Mouse (Mus musculus): ENCODE results near the gene Gba.
A peak's percentile ranks its signal among the peaks of the same experiment; 100 is the strongest.
"Not testable (repeated sequence)": the region's sequence is repeated elsewhere in the genome, so short reads cannot be mapped to it uniquely, and the experiment has no call there.

Gba gene

DNA sequence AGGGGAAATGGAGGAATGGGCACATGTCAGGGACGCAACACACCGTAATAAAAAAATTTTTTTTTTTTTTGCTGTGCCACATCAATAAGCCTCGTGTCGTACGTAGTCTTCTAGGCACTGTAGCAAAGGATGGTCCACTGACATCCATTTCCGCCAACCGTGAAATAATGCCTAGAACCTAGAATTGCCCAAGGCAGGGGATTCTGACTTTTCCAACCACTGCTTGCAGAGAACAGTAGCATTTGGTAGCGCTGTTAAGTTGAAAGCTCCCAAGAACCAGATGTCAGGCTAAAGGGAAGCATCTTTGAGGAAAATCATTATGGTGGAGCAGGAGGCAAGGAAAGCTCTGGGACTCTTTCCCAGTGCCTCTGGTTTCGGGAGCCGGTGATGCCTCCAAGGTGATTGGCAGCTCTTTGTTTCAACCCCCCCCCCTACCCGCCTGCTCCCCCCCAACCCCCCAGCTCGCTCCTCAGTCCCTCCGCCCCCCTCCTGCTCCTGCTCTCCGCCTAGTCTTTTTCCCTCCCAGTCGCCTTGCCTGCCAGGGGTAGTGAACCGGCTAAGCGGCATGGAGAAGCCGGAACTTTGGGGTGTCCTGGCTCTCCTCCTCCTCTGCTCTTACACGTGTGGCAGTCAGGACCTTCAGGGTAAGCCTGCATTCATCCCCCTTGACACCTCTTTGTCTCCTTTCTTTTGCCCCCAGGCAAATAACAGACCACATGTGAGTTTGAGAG, 12.1 kb downstream of the Gba start, which contains the start of gene Thbs3:
TSS of gene Thbs3 (plus strand) at position 500 of the 731 bp plus-strand sequence.
- peak; percentile 76 for DNase-seq (ENCODE audit: low read depth, low spot score)

DNA sequence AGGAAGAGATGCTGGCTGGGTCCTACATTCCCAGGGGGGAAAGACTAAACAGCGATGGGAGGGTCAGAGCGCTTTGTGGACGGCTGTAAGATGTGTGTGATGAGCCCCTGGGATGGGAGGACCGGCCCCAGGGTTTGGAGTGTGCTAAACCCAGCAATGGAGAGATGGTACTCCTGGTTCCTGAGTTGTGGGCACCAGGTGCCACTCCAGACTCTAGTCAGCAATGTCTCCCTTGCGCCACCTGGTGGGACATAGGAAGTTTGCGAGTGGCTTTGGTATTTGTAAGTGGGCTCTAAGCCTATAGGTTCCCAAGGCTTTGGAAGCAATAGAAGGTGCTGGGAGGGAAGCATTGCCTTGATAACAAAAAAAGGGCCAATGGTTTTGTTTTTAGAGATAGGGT, 13.1 kb downstream of the Gba start:
- peak; percentile 95 for DNase-seq (ENCODE audit: low read depth, low spot score)

DNA sequence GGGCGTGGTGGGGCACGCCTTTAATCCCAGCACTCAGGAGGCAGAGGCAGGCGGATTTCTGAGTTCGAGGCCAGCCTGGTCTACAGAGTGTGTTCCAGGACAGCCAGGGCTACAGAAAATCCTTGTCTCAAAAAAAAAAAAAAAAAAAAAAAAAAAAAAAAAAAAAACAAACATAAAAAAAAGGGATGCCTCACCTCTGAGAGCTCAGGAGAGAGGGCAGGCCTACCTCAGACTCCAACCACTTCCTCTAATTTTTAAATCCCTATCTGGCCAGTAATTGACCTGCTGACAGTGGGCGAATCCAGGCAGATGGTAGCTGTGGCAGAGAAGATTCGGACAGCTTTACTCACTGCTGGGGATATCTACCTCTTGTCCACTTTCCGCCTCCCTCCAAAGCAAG, 13.7 kb downstream of the Gba start:
- not testable (repeated sequence) for DNase-seq (ENCODE audit: low read depth, low spot score)

DNA sequence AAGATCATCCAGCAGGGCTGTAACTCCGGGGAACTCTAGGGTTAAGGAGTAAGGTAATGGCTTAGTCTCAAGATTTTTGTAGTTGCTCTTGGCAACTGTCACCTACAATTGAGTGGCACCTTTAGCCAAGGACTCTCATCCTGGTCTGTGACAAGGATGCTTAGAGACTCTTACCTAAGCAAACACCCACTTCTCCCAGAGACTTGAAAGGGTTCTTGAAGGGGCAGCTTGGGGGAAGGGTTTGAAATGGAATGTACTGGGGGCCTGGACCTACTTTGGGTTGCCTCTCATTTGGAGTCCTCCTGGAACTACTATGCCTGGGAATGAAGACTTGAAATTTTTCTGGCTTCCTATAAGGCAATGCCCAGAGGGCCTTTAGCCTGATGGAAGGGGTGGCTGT, 15.5 kb downstream of the Gba start:
- no peak for DNase-seq (ENCODE audit: low read depth, low spot score)

DNA sequence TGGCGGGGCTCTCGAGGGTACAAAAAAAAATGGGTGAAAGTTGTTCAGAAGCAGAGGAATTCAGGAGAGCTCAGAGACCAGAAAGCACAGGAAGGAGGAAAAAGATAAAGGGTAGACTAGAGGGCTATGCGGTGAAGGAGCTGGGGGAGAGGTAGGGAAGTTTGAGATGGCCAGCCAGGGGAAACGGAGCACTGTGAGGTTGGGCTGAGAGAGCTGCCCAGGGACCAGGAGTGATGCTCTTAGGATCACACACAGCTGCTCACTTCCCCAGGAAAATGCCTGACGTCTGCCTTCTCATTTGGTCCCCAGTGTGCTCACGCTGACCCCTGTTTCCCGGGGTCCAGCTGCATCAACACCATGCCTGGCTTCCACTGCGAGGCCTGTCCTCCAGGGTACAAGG, 16.8 kb downstream of the Gba start:
- DNase-seq (ENCODE audit: low read depth, low spot score): no peak

DNA sequence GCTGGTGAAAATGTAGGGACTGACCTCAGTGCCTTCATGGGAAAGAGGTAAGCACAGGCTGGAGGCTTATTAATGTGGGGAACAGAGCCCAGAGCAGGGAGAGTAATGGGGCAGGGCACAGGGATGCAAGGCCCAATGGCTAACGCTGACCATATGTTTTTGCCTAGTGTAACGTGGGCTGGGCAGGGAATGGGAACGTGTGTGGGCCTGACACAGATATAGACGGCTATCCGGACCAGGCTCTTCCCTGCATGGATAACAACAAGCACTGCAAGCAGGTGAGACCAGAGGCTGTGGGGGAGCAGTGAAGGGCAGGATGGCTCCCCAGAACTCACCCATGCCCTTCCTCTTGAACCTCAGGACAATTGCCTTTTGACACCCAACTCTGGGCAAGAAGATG, 18.4 kb downstream of the Gba start:
- no peak for DNase-seq (ENCODE audit: low read depth, low spot score)

DNA sequence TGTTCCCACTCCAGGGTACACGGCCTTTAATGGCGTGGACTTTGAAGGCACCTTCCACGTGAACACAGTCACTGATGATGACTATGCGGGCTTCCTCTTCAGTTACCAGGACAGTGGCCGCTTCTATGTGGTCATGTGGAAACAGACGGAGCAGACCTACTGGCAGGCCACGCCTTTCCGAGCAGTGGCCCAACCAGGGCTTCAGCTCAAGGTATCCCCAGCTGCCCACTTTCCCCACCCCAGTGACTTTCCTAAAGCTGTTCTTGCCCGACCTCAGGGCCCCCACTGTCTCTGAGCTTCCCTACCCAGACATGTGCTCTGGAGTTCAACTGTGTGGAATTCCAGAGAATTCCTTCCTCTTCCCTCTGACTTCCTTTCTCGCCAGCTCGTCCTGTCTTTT, 22.1 kb downstream of the Gba start:
- DNase-seq (ENCODE audit: low read depth, low spot score): no peak

DNA sequence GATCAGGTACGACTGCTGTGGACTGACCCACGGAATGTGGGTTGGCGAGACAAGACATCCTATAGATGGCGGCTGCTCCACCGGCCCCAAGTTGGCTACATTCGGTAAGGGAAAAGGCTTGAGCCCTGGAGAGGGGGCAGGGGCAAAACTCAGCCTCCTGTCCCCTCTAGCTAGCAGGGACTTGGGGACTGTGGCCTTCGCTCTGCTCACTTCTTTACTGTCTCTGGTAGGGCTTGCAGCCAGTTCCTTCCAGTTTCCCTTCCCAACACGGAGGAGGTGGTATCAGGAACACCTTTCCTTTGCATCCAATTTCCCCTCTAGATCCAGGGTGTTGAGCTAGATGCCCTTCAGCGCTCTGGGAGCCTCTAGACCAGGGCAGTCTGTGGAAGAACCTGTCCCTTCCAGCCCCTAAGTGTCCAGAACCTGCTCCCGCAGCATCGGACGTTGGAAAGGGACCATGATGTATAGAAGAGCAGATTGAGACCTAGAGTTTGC, 22.6 kb downstream of the Gba start:
- no peak for DNase-seq (ENCODE audit: low read depth, low spot score)

DNA sequence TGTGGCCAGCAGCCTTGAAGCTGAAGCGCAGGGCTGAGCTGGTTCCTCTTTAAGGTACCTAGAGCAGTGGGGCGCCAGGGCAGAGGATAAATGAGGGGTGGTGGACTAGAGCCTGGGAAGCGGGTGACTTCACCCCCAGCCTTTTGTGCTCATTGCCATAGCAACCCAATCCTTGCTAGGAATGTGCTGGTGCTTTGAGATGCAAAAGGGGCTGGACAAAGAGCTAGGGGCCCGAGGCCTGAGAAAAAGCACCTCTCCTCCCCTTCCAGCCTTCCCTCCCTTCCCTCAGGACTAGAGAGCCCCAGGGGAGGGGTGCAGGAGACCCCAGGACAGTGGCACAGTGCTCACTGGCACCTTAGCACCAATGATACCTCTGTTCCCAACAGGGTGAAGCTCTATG, 23.2 kb downstream of the Gba start:
- no peak for DNase-seq (ENCODE audit: low read depth, low spot score)

DNA sequence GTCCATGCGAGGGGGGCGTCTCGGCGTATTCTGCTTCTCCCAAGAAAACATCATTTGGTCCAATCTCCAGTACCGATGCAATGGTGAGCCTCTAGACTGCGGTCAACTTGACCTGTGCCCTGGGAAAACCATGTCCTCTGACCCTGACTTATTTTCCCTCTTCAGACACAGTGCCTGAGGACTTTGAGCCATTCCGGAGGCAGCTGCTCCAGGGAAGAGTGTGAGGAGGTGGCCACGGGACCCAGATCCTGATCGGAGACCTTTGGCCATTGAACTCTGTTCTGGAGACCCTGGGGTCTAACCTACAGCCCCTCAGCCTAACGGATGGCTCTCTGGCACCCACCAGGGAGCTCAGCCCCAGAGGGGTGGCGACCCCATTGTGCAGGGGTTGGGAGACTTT, 23.6 kb downstream of the Gba start:
- no peak for DNase-seq (ENCODE audit: low read depth, low spot score)

DNA sequence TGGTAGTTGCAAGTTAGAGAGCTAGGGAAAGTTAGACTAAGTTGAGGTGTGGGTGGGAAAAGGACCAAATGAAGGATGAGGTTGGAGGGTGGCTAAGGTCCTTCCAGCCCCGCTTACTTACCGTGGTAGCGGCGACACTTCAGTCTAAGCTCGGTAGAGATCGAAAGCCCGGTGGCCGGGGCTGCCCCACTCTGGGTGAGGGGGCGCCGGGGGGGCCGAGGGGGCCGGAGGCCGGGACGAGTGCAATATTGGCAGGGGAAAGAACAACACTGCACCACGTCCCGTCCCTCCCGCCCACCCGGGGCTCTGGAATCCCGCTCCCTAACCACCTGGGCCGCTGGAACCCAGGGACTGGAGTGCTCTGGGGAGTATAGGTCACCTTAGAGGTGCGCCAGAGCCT, 24.2 kb downstream of the Gba start, which contains the start of gene Mtx1:
TSS of gene Mtx1 (minus strand) at position 189 of the 400 bp plus-strand sequence.
- DNase-seq (ENCODE audit: low read depth, low spot score): no peak

DNA sequence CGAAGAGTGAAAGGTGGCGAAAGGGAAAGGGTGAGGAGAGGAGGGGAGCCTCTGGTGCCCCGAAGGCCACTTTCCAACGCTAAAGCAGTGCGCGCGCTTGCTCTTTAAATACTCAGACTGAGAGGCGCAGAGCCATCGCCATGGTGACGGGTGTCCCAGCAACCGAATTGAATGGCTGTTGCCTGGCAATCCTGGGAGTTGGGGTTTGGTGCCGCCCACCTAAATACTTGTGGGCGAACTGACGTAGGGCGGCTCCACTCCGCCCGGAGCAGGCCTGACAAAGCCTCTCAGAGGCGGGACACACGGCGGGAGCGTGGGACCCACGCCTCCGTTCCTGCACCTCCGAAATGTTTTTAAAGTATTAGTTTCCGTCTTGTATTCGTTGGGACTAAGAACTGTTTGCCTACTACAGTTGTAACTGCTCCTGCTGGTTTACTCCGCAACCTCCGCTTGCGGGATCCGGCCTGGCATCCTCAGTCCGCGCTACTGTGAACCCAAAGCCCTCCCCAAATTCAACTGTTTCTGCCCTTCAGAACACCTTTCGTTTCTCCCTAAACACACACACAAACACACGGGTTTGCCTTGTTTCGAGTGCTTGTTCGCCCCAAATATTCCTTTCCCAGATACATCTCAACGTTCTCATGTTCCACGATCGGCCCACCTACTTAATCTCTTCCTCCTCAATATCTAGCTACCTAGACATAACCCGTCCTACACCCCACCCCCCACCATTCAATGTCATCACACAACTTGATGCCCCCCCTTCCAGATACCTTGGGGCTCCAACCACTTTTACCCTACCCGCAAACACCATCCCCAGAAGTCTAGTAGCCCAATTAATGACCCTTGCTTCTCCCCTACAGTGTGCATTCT, 24.8 kb downstream of the Gba start:
- DNase-seq (ENCODE audit: low read depth, low spot score): peak; percentile 88

DNA sequence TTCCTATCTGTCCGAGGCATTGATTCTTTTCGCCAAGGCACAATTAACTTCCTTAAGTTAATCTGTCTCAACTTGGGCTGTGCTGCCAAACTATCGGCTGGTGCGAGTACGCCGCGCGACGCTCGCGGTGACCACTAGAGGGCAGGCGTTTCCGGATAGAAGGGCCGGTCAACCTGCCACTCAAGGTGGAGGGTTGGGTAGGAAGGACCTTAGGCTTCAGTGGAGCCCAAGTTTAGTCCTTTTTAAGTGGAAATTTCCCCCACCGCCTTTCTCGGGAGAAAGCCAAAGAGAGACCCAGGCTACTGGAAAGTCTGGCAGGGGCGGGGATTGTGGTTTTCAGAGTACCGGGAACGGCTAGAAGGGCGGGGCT, 25.4 kb downstream of the Gba start:
- DNase-seq (ENCODE audit: low read depth, low spot score): peak; percentile 91

DNA sequence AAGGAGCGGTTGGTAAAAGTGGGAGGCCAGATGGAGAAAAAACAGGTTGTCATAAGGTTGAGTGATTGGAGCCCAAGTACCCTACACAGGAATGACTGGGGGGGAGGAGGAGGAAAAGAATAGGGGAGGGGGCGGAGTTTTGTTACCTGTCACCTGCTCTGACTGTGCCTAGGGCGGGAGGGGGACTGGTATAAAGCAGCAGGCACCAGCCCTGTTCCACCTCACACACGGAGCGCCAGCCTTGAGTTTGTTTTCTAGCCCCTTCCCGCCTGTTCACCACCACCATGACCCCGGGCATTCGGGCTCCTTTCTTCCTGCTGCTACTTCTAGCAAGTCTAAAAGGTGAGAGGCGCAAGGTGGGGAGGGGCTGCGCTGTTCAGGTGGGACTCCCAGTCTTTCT, 26.1 kb downstream of the Gba start, which contains the start of gene Muc1:
TSS of gene Muc1 (plus strand) at position 222 of the 400 bp plus-strand sequence.
- peak; percentile 31 for DNase-seq (ENCODE audit: low read depth, low spot score)

DNA sequence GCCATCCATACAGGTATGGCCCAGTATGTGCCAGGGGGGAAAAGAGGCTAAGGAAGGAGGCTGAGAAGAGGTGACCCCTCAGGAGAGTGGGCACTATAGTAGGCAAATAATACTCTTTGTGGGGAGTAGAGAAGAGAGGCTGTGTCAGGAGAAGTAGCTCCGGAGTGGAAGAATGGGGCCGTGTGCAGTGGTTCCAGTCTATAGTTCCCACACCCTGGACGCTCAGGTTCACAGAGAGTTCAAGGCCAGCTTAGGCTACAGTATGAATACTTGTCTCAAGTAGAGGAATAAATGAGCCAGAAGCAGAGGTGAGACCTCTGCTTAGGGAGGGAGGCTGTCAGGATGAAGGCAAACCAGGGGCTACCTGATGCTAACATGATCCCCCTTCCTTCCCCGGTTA, 26.5 kb downstream of the Gba start:
- DNase-seq (ENCODE audit: low read depth, low spot score): no peak

DNA sequence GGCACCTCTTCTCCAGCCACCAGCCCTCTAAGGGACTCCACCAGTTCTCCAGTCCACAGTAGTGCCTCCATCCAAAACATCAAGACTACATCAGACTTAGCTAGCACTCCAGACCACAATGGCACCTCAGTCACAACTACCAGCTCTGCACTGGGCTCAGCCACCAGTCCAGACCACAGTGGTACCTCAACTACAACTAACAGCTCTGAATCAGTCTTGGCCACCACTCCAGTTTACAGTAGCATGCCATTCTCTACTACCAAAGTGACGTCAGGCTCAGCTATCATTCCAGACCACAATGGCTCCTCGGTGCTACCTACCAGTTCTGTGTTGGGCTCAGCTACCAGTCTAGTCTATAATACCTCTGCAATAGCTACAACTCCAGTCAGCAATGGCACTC, 27.8 kb downstream of the Gba start:
- no peak for DNase-seq (ENCODE audit: low read depth, low spot score)

DNA sequence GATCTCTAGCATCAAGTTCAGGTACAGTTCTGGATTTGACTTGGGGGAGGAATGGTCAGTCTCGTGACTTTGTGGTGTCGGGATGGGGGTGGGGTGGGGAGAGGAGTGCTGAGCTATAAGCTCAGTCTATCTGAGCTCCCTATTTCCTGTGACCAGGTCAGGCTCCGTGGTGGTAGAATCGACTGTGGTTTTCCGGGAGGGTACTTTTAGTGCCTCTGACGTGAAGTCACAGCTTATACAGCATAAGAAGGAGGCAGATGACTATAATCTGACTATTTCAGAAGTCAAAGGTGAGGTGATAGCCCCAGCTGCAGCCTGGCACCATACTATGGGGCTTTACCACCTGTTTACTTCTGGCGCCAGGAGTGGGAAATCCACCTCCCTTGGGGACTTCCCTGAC, 28.6 kb downstream of the Gba start:
- peak; percentile 62 for DNase-seq (ENCODE audit: low read depth, low spot score)

DNA sequence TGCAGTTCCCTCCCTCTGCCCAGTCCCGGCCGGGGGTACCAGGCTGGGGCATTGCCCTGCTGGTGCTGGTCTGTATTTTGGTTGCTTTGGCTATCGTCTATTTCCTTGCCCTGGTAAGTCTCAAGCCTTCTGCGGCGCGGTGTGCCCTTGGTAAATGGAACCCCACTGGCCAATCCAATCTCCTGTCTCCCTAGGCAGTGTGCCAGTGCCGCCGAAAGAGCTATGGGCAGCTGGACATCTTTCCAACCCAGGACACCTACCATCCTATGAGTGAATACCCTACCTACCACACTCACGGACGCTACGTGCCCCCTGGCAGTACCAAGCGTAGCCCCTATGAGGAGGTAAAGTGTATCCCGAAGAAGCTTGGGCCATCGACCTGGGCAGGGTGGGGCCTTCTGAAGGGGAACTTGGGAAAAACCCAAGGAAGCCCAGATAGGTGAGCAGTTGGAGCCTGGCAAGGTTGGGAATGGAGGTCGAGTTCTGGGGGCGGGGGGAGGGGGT, 29.1 kb downstream of the Gba start:
- no peak for DNase-seq (ENCODE audit: low read depth, low spot score)

DNA sequence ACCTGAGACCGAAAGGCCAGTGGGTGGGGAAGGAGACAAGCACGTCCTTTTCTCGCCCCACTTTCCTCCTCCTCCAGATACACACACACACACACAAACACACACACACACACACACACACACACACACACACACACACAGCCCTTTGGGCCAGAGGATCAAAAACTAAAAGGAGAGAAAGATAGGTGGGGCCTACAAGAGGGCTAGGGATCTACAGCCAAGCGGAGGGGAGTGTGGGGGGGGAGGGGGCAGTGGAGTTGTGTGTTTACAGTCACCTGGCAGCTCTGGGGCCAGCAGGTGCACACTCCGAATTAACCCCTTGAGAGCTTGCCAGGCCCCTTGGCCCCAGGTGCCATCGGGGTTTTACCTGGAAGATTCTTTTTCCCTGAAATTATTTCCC, 29.9 kb downstream of the Gba start:
- no peak for DNase-seq (ENCODE audit: low read depth, low spot score)

DNA sequence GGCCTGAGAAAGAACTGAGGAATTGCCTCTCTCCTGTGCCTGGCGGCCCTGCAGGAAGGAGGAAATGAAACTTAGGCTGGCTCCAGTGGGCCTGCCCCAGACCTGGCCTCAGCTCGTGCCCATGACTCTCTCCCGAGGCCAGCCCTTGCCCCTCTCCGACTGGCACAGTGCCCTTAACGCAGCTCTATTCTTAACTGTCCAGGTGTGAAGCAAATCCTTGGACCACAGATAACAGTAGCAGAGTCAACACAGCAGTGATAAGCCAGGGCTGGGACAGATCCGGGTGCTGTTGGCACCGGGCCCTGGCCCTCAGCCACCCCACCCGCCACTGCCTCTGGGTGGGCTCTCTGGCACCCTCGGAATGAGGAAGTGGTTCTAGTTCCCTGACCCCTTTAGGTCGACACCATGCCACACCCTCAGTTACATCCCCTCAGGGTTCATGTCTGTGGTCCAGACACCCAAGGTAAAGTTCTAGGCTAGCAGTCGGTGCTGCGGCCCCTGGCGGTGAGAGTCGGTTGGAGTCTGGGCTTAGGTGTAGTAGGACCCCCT, 30.9 kb downstream of the Gba start:
- no peak for DNase-seq (ENCODE audit: low read depth, low spot score)

DNA sequence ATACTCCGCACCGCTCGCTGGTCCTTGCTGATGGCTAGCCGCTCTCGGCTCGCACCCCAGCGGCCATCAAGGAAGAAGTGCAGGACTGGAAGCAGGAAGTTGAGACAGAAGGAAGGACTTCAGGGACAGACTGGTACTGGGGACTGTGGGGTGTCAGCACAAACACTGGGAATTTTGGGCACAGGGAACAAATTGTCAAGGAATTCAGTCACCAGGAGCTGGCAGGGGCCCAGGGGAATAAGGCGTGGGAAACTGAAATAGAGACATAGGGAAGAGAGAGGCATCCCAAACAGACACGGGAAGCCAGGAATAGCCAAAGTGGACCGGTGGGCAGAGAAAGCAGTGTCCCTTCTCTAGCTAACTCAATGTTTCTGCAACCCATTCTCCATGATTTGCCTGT, 33.8 kb downstream of the Gba start:
- DNase-seq (ENCODE audit: low read depth, low spot score): no peak

DNA sequence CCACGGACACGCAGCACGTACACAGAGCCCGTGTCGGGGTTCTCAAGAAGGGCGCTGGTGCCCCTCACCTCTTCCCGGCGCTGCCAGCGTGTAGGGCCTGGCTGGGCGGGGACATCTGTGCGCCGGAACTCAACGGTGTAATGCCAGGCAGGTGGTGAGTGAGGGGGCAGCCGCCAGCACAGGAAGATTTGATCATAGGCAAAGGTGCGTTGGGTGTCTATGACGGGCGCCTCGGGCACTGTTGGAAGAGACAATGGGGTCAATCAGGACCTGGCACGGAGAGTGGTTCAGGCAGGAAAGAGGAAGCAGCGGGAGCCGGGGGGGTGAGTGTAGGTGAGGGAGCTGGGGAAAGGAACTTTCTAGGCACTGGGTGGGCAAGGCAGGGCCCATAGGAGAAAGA, 35.0 kb downstream of the Gba start:
- no peak for DNase-seq (ENCODE audit: low read depth, low spot score)

All from CD4-positive, CD25-positive, alpha-beta regulatory T cell, adult 2 months (primary cell).